Mouse (Mus musculus) midbrain, postnatal 0 days (tissue): ENCODE data around the gene Wdsub1. TPM values are rescaled to one million over a fixed set of nuclear protein-coding genes. Genes with fewer than 3 reads are reported as not detected.
A peak's percentile ranks its signal among the peaks of the same experiment; 100 is the strongest.

ENCODE experiments used
- ATAC-seq: fragments of 200-750 bp; cut with Nextera tagmentation; 2 replicates; pipeline ENCODE4 v1.8.0; 2017; ENCODE audit warnings: moderate number of reproducible peaks, mild to moderate bottlenecking, moderate TSS enrichment, moderate library complexity; ENCODE audit not compliant: low FRiP score
- DNase-seq: peaks from one replicate; pipeline ENCODE4 v3.0.0-alpha.2; 2015; ENCODE audit warnings: low spot score
- H3K27ac ChIP-seq: fragments of 300-500 bp; sonication (generic); 2 replicates; pipeline ENCODE4 v1.5.1; 2014; ENCODE audit warnings: low read depth, mild to moderate bottlenecking, low read length, mixed read lengths
- H3K27me3 ChIP-seq: fragments of 300-500 bp; sonication (generic); 2 replicates; pipeline ENCODE4 v1.6.1; 2014; ENCODE audit warnings: low read length, control low read depth, mixed read lengths; ENCODE audit not compliant: insufficient read depth
- H3K36me3 ChIP-seq: fragments of 300-500 bp; sonication (generic); 2 replicates; pipeline ENCODE4 v1.6.1; 2014; ENCODE audit warnings: low read length, control low read depth, mixed read lengths; ENCODE audit not compliant: insufficient read depth
- H3K4me1 ChIP-seq: fragments of 300-500 bp; sonication (generic); 2 replicates; pipeline ENCODE4 v1.6.1; 2014; ENCODE audit warnings: mild to moderate bottlenecking, control low read depth, antibody characterized with exemption, low read length, mixed read lengths; ENCODE audit not compliant: insufficient read depth
- H3K4me2 ChIP-seq: fragments of 300-500 bp; sonication (generic); 2 replicates; pipeline ENCODE4 v1.6.1; 2014; ENCODE audit warnings: low read depth, mild to moderate bottlenecking, low read length, mixed read lengths; ENCODE audit not compliant: poor library complexity, severe bottlenecking
- H3K4me3 ChIP-seq: fragments of 300-500 bp; sonication (generic); 2 replicates; pipeline ENCODE4 v1.5.1; 2014; ENCODE audit warnings: low read depth, mild to moderate bottlenecking, low read length, moderate library complexity
- H3K9ac ChIP-seq: fragments of 300-500 bp; sonication (generic); replicated peaks from 2 replicates; pipeline ENCODE4 v1.6.1; 2014; ENCODE audit warnings: mild to moderate bottlenecking, low read length, moderate library complexity, mixed read lengths; ENCODE audit not compliant: poor library complexity, severe bottlenecking
- H3K9me3 ChIP-seq: fragments of 300-500 bp; sonication (generic); 2 replicates; pipeline ENCODE4 v1.6.1; 2016; ENCODE audit warnings: low read length, control low read depth
- CTCF ChIP-seq: IDR thresholded peaks from 2 replicates; pipeline ENCODE4 v1.5.1; 2016; ENCODE audit warnings: antibody characterized with exemption, mild to moderate bottlenecking
- WGBS: fragments of 180-500 bp; shearing (Covaris S2); extraction: QIAGEN DNeasy Blood & Tissue Kit; methylation state at CpG from one replicate; pipeline ENCODE4 v1.1.7; 2014; 5-methylcytosine and 5-hydroxymethylcytosine counted together
- polyA plus RNA-seq: library from polyadenylated mRNA; unstranded; fragments of >200 nt; fragmentation: Nextera tagmentation; extraction: Ambion mirVana; gene quantifications from 2 replicates; pipeline ENCODE4 v1.2.1, GENCODE M21; 2015
- total RNA-seq: library from RNA; depleted of rRNA; stranded (reverse); fragments of >200 nt; gene quantifications from 2 replicates; pipeline ENCODE4 v1.2.3, GENCODE M21; 2014; rRNA removed

Gene Wdsub1
- total RNA-seq (28.6 and 67.0 TPM in 2 replicates), polyA plus RNA-seq (21.3 and 23.6 TPM in 2 replicates)

DNA sequence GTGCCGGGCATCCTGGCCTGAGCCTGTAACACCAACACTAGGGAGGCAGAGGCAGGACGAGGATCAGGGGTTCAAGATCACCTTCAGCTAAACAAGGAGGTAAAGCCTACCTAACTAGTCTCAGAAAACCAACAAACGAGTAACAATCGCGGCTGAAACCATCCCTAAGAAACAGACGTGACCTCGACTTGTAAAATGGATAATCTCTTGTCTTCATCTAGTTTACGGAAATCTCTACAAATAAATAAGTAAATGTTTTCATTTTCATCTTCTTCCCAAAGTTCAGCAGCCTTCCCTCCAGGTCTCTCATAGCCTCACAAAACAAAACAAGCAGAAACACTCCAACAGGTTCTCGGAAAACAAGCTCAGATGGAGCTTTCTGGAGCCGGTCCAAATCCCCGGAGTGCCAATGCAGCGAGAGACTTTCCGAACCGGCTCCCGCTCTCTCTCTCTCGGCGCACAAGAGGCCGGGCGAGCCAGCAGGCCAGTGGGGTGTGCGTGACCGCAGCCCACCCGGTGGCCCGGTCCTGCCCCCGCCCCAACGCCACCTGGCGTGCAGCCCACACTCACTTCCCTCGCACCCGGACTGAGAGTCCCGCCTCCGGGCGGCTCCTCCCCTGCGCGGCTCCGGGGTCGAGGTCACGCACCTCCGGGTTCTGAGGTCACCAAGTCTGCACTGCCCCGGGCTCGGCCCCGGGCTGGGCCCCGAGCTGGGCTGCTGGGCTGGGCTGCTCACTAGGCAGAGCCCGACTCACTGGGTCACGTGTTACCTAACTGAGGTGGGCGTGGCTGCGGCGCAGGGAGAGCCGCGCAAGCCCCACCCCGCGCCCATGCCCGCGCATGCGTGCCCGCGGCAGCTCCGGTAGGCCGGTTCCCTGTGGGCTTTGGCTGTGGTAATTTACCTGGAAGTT lies at the start of gene Wdsub1:
Gene Wdsub1, minus strand, starts transcription at position 761 of the 911 bp plus-strand sequence.
- H3K9me3 ChIP-seq = no peaks in the 10 kb centered on the region
- H3K9ac ChIP-seq = peak within 1 kb of the TSS; percentile 65
- peak within 1 kb of the TSS; percentile 61 for H3K4me3 ChIP-seq
- TF ChIP-seq CTCF = peak; percentile 43
- DNase-seq (peak; percentile 94), ATAC-seq (peak; percentile 96)
- H3K4me1 ChIP-seq = peaks cover 2% of the 10 kb centered on the region; the same call in 1 of the 2 replicates
- H3K4me2 ChIP-seq = peak within 1 kb of the TSS; percentile 77
- H3K27me3 ChIP-seq = no peaks in the 10 kb centered on the region
- 0 out of 2 replicates have a peak within 1 kb of the TSS, but pooled peaks have one; percentile 48 for H3K27ac ChIP-seq
- no peaks in the 10 kb centered on the region for H3K36me3 ChIP-seq
- 5% methylated on average over 54 of the region's 57 CpGs for WGBS

DNA sequence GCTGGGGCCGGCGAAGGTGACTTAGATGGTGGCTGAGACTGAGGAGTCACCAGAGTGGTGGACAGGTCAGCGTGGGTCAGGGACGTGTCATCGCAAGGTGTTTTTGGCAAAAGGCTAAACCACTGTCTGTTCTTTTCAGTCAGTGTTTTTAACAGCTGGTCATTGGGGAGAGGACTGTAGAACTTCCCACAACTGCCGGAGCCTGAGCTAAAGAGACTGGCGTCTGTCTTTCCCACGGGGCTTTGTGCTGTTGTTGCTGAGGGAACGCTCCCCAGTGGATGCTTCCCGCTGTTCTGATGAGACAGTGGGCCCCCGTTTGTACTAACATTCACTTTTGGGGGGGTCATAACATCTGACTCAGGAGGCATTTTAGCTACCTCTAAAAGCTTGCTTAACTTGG lies 31.2 kb upstream of the Wdsub1 start:
- Histone ChIP-seq H3K4me1 (no peaks in the 10 kb centered on the region), H3K27ac (no peak overlapping the region), H3K4me3 (no peak overlapping the region), H3K9me3 (no peaks in the 10 kb centered on the region), H3K36me3 (peaks cover 29% of the 10 kb centered on the region), H3K27me3 (no peaks in the 10 kb centered on the region), H3K9ac (no peak overlapping the region), H3K4me2 (no peak overlapping the region)
- TF ChIP-seq CTCF = no peak
- no peak for ATAC-seq
- DNase-seq = no peak
- WGBS = 57% methylated on average over 11 of the region's 11 CpGs

DNA sequence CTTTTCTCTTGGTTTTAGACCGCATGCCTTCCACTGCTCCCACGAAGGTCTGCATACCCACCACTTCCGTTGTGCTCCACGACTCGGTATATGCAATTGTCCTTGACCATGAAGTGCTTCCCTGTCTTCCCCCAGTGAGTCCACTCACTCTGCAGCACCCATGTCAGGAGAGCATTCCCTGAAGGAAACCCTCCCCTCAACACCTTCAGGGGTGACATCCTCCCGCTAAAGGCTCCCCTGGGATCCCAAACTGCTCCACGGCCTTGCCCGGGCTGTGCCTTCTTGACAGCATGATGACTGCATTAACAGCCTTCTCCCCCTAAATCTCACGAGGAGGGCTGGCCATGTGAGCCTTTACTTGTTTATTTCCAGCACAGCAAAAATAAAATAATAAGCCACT lies 25.7 kb upstream of the Wdsub1 start:
- H3K9ac ChIP-seq = no peak overlapping the region
- no peak overlapping the region for H3K4me2 ChIP-seq
- DNase-seq (no peak), ATAC-seq (no peak)
- no peak overlapping the region for H3K27ac ChIP-seq
- TF ChIP-seq CTCF = no peak
- no peaks in the 10 kb centered on the region for H3K27me3 ChIP-seq
- H3K4me1 ChIP-seq = no peaks in the 10 kb centered on the region
- no peak overlapping the region for H3K4me3 ChIP-seq
- H3K9me3 ChIP-seq = no peaks in the 10 kb centered on the region
- 93% methylated on average over 9 of the region's 9 CpGs for WGBS
- peaks cover 36% of the 10 kb centered on the region for H3K36me3 ChIP-seq

DNA sequence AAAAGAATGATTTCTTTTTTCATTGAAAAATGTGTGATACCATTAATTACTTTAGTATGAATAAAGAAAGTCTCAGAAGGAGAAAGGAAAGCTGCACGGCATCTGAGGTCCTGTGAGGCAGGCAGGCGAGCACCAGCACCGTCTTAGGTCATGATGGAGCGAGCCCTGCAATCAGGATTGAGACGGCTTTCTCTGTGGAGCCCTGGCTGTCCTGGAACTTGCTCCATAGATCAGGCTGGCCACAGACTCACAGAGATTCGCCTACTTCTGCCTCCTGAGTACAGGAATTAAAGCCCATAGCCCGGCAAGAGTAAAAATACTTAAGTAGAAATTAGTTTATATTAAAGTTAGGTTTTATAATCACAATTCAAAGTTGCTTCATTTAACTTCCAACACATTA lies 21.6 kb upstream of the Wdsub1 start:
- peaks cover 29% of the 10 kb centered on the region for H3K36me3 ChIP-seq
- no peak for ATAC-seq

DNA sequence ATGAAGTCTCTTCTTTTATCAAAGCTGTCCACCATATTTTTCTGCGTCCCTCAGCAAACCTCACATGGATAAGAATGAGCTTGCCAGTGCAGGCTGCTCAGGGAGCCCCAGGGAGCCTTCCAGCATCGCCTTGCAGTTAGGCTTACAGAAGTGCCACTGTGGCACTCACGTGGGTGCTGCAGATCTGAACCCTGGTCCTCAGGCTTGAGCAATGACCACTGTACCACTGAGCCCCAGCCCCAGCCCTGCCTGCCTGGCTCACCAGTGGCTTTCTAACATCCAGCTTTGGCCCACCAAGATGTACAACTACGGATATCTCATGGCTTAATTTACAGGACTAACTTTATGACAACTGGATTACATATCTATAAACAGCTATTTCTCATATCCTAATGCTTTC lies 16.3 kb upstream of the Wdsub1 start:
- H3K9ac ChIP-seq = no peak overlapping the region
- no peak for TF ChIP-seq CTCF
- DNase-seq = no peak
- no peak for ATAC-seq
- WGBS = 86% methylated on average over 4 of the region's 4 CpGs
- H3K27ac ChIP-seq = no peak overlapping the region
- H3K27me3 ChIP-seq = no peaks in the 10 kb centered on the region
- peaks cover 14% of the 10 kb centered on the region for H3K36me3 ChIP-seq
- H3K9me3 ChIP-seq = no peaks in the 10 kb centered on the region
- H3K4me2 ChIP-seq = no peak overlapping the region
- no peak overlapping the region for H3K4me3 ChIP-seq
- no peaks in the 10 kb centered on the region for H3K4me1 ChIP-seq

More for the DNA sequence above, 21.6 kb upstream of the Wdsub1 start:
- 86% methylated on average over 7 of the region's 7 CpGs for WGBS
- H3K9ac ChIP-seq = no peak overlapping the region
- no peak overlapping the region for H3K4me2 ChIP-seq
- no peaks in the 10 kb centered on the region for H3K9me3 ChIP-seq
- DNase-seq = no peak
- H3K4me3 ChIP-seq = no peak overlapping the region
- H3K27ac ChIP-seq = no peak overlapping the region
- H3K4me1 ChIP-seq = no peaks in the 10 kb centered on the region
- H3K27me3 ChIP-seq = no peaks in the 10 kb centered on the region
- no peak for TF ChIP-seq CTCF

DNA sequence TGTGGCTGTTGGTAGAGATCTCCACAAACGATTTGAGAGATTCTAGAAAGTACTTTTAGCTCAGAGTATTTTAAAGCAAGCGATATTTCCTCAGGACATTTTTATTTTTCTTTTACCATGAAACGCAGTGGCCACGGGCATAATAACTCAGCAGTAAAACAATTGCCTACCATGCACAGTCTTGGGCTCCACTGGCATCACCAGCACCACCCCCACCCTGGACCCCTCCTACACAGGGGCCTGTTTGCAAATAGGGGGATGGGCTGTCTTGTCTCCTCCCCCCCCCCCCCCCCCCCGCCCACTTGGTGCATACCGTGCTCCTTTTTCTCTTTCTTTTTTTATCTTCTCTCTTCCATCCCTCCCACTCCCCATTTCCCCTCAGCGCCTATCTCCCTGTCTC lies 15.7 kb upstream of the Wdsub1 start:
- WGBS = 84% methylated on average over 6 of the region's 7 CpGs
- Histone ChIP-seq H3K27ac (no peak overlapping the region), H3K4me1 (no peaks in the 10 kb centered on the region), H3K9ac (no peak overlapping the region), H3K27me3 (no peaks in the 10 kb centered on the region), H3K4me2 (no peak overlapping the region), H3K9me3 (no peaks in the 10 kb centered on the region), H3K4me3 (no peak overlapping the region), H3K36me3 (peaks cover 11% of the 10 kb centered on the region)
- no peak for DNase-seq
- TF ChIP-seq CTCF = no peak
- ATAC-seq = no peak
